Mouse (Mus musculus): ENCODE results near the gene Myh7.

GRCm38 (mm10) chr14:55008417-55008816 is 14.0 kb upstream of the Myh7 start:
- no peak for TF ChIP-seq ZNF384 (IDR thresholded peaks at IDR 0.05; ENCODE audit: low read depth, low read length)
- no peak for TF ChIP-seq EP300 (IDR thresholded peaks at IDR 0.05; ENCODE audit: low read length)
- TF ChIP-seq CTCF (conservative IDR thresholded peaks at IDR 0.05 in 1 of 2, IDR thresholded peaks at IDR 0.05 in 1 of 2; ENCODE audit: low read depth in 2 of 2, low read length in 2 of 2): no peak
- TF ChIP-seq MAX (IDR thresholded peaks at IDR 0.05; ENCODE audit: low read length): no peak
- TF ChIP-seq POLR2A (IDR thresholded peaks at IDR 0.05; ENCODE audit: low read depth, low read length): no peak
- no peak for TF ChIP-seq MAZ (IDR thresholded peaks at IDR 0.05; ENCODE audit: low read depth, low read length)

Measured in CH12.LX (cell line).